Mouse (Mus musculus) midbrain, embryonic 14.5 days (tissue): ENCODE results near the gene Mef2a. TPM values are rescaled to one million over a fixed set of nuclear protein-coding genes. Genes with fewer than 3 reads are reported as not detected.

Source experiments
- ATAC-seq: fragments of 200-750 bp; cut with Nextera tagmentation; 2 replicates; pipeline ENCODE4 v1.8.0; 2017; ENCODE audit warnings: moderate number of reproducible peaks, moderate library complexity; ENCODE audit not compliant: low FRiP score, low TSS enrichment
- DNase-seq: peaks from one replicate; pipeline ENCODE4 v3.0.0-alpha.2; 2015
- H3K27ac ChIP-seq: fragments of 300-500 bp; sonication (generic); replicated peaks from 2 replicates; pipeline ENCODE4 v1.5.1; 2014; ENCODE audit warnings: mild to moderate bottlenecking, low read depth, low read length, moderate library complexity
- H3K27me3 ChIP-seq: fragments of 300-500 bp; sonication (generic); 2 replicates; pipeline ENCODE4 v1.6.1; 2014; ENCODE audit warnings: low read length, control low read depth, mixed read lengths; ENCODE audit not compliant: control insufficient read depth, insufficient read depth
- H3K36me3 ChIP-seq: fragments of 300-500 bp; sonication (generic); 2 replicates; pipeline ENCODE4 v1.6.1; 2014; ENCODE audit warnings: low read length, control low read depth; ENCODE audit not compliant: control insufficient read depth, insufficient read depth
- H3K4me1 ChIP-seq: fragments of 300-500 bp; sonication (generic); 2 replicates; pipeline ENCODE4 v1.6.1; 2014; ENCODE audit warnings: mild to moderate bottlenecking, antibody characterized with exemption, low read length, control low read depth; ENCODE audit not compliant: control insufficient read depth, insufficient read depth
- H3K4me2 ChIP-seq: fragments of 300-500 bp; sonication (generic); 2 replicates; pipeline ENCODE4 v1.6.1; 2014; ENCODE audit warnings: mild to moderate bottlenecking, low read length, moderate library complexity
- H3K4me3 ChIP-seq: fragments of 300-500 bp; sonication (generic); replicated peaks from 2 replicates; pipeline ENCODE4 v1.5.1; 2014; ENCODE audit warnings: low read depth, low read length
- H3K9ac ChIP-seq: fragments of 300-500 bp; sonication (generic); replicated peaks from 2 replicates; pipeline ENCODE4 v1.6.1; 2014; ENCODE audit warnings: mild to moderate bottlenecking, low read length, moderate library complexity
- H3K9me3 ChIP-seq: fragments of 300-500 bp; sonication (generic); 2 replicates; pipeline ENCODE4 v1.6.1; 2016; ENCODE audit warnings: low read length, control low read depth, mixed read lengths; ENCODE audit not compliant: control insufficient read depth
- WGBS: fragments of 180-500 bp; shearing (Covaris S2); extraction: QIAGEN DNeasy Blood & Tissue Kit; methylation state at CpG from one replicate; pipeline ENCODE4 v1.1.7; 2014; 5-methylcytosine and 5-hydroxymethylcytosine counted together
- polyA plus RNA-seq: library from polyadenylated mRNA; unstranded; fragments of >200 nt; fragmentation: Nextera tagmentation; extraction: Ambion mirVana; gene quantifications from 2 replicates; pipeline ENCODE4 v1.2.1, GENCODE M21; 2014

Gene Mef2a
- polyA plus RNA-seq, 1 experiment from 2014 or later, result 45.2 TPM

DNA sequence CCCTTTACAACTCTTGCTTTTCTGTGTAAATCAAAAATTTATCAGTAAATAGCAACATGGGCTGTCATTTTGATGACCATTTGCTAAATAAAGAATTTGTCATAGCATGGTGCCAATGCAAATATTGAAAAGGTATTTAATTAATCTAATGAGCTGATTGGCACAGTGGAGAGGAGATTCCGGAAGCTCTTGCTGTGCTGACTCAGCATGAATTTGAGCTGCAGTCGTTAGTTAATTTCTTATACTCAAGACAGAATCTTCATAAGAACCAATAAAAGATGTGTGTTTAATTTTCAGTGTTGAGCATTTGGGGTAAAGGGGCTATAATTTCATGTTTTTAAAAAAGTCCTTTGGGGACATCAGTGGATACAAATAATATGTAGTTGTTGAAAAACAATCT, 31.5 kb upstream of the Mef2a start:
- WGBS, result 83% methylated on average over 2 of the region's 2 CpGs
- ATAC-seq (no peak), DNase-seq (no peak)
- Histone ChIP-seq H3K9me3 (no peaks in the 10 kb centered on the region), H3K9ac (no peak overlapping the region), H3K4me1 (no peaks in the 10 kb centered on the region), H3K36me3 (no peaks in the 10 kb centered on the region), H3K4me3 (no peak overlapping the region), H3K27ac (no peak overlapping the region), H3K27me3 (no peaks in the 10 kb centered on the region), H3K4me2 (no peak overlapping the region)

- H3K4me3 ChIP-seq, result no peak overlapping the region
- H3K27ac ChIP-seq, result no peak overlapping the region
- no peak overlapping the region for H3K9ac ChIP-seq
- no peaks in the 10 kb centered on the region for H3K9me3 ChIP-seq
- H3K4me2 ChIP-seq, result no peak overlapping the region
- H3K36me3 ChIP-seq, result no peaks in the 10 kb centered on the region
- 70% methylated on average over 7 of the region's 7 CpGs for WGBS
- H3K4me1 ChIP-seq, result no peaks in the 10 kb centered on the region
- ATAC-seq (no peak), DNase-seq (no peak)
- H3K27me3 ChIP-seq, result no peaks in the 10 kb centered on the region
These were observed 29.7 kb upstream of the Mef2a start for GRCm38 (mm10) chr7:67402353-67402752.

DNA sequence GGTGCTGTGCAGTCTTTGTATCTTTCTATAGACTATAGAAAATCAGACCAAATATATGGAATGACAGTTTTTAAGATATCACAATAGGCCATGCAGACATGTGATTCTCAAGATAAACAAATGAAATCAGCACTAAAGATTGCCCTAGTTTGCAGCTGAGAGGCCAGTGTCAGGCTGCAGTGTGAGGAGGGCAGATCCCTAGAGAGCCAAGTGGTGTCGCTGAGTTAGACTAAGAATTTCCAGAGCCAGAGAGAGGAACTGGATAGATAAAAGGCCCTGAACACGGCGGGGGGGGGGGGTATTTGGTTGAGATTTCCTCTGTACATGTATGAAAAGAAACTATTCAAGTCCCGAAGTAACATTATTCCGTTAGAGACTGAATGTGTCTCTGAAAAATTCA, 28.7 kb upstream of the Mef2a start:
- DNase-seq (no peak), ATAC-seq (no peak)
- 59% methylated on average over 5 of the region's 5 CpGs for WGBS

DNA sequence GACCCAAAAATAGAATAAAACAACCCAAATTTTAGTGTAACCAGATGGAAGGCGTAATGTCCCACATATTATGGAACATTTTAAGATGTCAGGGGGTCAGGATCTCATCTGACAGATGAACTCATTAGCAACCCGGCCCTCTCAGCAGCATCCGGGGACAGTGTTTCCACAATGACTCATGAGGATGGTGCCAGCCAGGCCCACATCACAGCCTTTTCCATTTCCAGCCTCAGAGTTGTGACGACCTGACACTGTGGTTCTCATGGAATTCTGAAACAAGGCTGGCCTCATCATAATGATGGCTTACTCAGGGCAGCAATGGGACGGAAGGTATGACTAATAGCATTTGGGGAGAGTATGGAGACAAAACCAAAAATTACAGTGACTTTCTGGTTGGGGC, 18.1 kb upstream of the Mef2a start:
- Histone ChIP-seq H3K9me3 (no peaks in the 10 kb centered on the region), H3K27me3 (no peaks in the 10 kb centered on the region), H3K4me2 (no peak overlapping the region), H3K4me3 (no peak overlapping the region), H3K27ac (no peak overlapping the region), H3K9ac (no peak overlapping the region), H3K4me1 (no peaks in the 10 kb centered on the region), H3K36me3 (no peaks in the 10 kb centered on the region)
- DNase-seq (no peak), ATAC-seq (no peak)
- 81% methylated on average over 5 of the region's 5 CpGs for WGBS

More for the DNA sequence above, 28.7 kb upstream of the Mef2a start:
- Histone ChIP-seq H3K27me3 (no peaks in the 10 kb centered on the region), H3K4me1 (no peaks in the 10 kb centered on the region), H3K4me2 (no peak overlapping the region), H3K9ac (no peak overlapping the region), H3K36me3 (no peaks in the 10 kb centered on the region), H3K9me3 (no peaks in the 10 kb centered on the region), H3K27ac (no peak overlapping the region), H3K4me3 (no peak overlapping the region)

DNA sequence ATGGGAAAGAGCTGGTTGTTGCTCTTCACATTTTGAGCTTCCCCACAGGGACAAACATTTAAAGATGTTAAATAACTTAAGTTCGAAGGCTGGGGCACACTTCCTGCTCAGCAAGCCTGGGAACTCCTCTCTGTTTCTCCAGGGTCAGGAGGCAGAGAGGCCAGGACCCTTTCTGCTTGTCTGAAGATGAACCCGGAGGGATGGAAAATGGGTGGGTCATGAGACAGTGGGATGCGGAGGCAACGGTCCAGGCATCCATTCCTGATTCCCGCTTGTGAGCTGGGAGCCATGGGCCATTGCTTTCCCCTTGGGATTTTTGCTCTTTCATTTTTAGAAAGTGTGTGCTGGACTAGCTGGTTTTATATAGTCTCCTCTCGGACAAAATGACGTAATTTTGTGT, 17.4 kb upstream of the Mef2a start:
- Histone ChIP-seq H3K27ac (no peak overlapping the region), H3K4me2 (no peak overlapping the region), H3K9ac (no peak overlapping the region), H3K4me1 (no peaks in the 10 kb centered on the region), H3K4me3 (no peak overlapping the region), H3K9me3 (no peaks in the 10 kb centered on the region), H3K27me3 (no peaks in the 10 kb centered on the region), H3K36me3 (no peaks in the 10 kb centered on the region)
- DNase-seq (no peak), ATAC-seq (no peak)
- WGBS, result 86% methylated on average over 7 of the region's 7 CpGs

DNA sequence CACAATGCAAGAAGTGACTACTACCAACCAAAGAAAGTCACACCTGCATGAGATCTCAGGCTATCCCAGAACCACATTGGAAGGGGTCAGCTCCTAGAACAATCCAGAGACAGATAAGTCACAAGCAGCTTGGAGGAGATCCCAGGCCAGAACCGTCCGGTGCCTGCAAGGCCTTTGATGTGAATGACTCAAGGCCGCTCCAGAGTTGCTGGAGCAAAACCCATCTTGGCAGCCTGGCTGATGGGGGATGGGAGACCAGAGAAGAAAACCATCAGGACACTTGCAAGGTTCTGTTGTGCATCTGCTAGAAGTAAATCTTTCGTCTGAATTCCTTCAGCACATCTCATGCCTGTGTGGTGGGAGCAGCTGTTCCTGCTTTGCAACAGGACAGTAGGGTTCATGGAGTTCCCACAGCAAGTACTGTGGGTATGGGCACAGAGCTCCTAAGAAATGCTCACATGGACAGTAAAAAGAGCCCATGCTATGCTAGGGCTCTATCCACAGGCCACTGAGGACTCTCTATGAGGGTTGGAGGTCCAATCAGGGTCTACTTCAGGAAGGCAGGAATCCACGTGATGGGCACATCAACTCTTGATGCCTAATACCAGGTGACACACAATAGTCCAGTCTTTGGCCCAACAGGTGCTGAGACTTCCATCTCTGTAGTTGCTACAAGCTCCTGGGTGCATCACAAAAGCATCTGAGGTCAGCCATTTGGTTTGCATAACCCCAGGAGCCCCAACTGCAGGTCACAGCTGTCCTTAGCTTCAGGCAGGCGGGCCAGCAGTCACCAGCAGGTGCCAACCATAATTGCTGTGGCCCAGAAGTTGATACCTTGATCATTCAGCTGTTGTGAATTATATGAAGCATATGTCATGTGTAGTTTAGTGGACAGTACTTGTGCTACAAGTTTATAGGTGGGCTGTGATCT, 12.5 kb upstream of the Mef2a start:
- H3K4me2 ChIP-seq, result no peak overlapping the region
- WGBS, result 87% methylated on average over 6 of the region's 6 CpGs

DNA sequence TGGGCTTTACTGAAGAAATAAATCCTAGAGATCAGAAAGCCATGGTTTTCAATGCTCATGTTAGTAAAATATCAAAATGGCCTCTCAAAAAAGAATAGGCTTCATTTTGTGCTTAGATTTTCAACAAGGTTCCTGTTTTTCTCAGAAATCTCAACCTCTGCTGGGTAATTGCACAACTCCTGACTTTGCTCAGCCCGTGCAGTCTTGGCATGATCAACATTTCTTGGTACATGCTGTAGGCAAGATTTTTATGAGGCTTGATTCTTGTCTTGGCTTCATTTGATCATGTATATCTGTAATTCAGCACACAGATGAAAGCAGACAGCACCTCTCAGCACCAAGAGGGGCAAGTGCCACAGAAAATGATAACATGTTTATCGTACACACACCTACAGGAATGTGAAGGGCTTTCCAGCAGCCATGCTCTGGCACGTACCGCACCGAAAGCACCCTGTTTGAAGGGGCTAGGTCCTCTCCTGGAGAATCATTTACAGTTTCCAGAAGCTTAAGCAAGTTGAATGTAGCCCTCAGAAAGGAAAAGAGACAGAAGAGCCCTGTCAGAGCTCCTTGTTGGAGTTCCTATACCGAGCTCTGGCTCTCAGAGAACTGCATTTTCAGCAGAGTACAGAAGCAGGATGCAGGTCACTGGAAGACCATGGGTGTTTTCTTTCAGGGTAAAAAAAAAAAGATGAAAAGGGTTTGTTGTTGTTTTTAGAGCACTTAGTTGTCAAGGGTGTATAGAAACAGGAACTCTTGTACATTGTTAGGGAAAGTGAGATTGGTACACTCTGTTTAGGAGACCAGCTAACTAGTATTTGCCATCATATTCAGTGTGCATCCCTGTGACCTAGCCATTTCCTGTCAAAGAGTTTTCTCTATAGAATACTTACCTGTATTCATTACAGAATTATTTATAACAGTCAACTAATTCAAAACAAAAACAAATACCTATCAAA, 7.8 kb upstream of the Mef2a start:
- DNase-seq (no peak), ATAC-seq (no peak)
- no peak overlapping the region for H3K4me2 ChIP-seq
- H3K36me3 ChIP-seq, result no peaks in the 10 kb centered on the region
- 92% methylated on average over 6 of the region's 6 CpGs for WGBS
- H3K9ac ChIP-seq, result no peak overlapping the region
- no peak overlapping the region for H3K27ac ChIP-seq
- H3K27me3 ChIP-seq, result no peaks in the 10 kb centered on the region
- H3K9me3 ChIP-seq, result no peaks in the 10 kb centered on the region
- no peaks in the 10 kb centered on the region for H3K4me1 ChIP-seq
- no peak overlapping the region for H3K4me3 ChIP-seq

More for the DNA sequence above, 12.5 kb upstream of the Mef2a start:
- Histone ChIP-seq H3K9ac (no peak overlapping the region), H3K9me3 (no peaks in the 10 kb centered on the region), H3K27ac (no peak overlapping the region), H3K27me3 (no peaks in the 10 kb centered on the region), H3K4me1 (no peaks in the 10 kb centered on the region), H3K4me3 (no peak overlapping the region), H3K36me3 (no peaks in the 10 kb centered on the region)
- DNase-seq (no peak), ATAC-seq (no peak)

DNA sequence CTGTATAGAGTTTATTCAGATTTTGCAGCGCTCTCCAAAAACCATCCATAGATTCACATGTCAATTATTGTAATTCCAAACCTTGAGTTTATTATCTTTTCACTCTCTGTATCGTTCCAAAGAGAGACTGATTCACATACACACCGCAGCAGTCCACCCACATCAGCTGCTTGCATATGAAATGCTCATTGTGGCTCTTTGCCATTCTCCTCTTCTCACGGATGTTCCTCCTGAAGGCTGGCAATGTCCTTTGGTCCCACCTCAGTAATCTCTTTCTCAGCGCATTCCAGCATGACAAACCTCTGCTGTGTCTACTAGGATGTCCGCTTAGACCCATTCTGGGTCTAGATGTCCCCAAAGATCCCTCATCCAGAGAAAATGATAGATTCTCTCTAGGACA, 4.1 kb upstream of the Mef2a start:
- Histone ChIP-seq H3K9me3 (no peaks in the 10 kb centered on the region), H3K4me1 (peaks cover 6% of the 10 kb centered on the region), H3K4me3 (no peak overlapping the region), H3K9ac (no peak overlapping the region), H3K4me2 (no peak overlapping the region), H3K27ac (no peak overlapping the region), H3K27me3 (no peaks in the 10 kb centered on the region), H3K36me3 (no peaks in the 10 kb centered on the region)
- ATAC-seq (no peak), DNase-seq (no peak)
- WGBS, result 84% methylated on average over 6 of the region's 6 CpGs
